Mouse (Mus musculus) heart, embryonic 14.5 days (tissue): ENCODE measurements around the gene Yju2. TPM values are rescaled to one million over a fixed set of nuclear protein-coding genes. Genes with fewer than 3 reads are reported as not detected.
A peak's percentile ranks its signal among the peaks of the same experiment; 100 is the strongest.

Experiments used
- ATAC-seq: fragments of 200-750 bp; cut with Nextera tagmentation; 2 replicates; pipeline ENCODE4 v1.8.0; 2017; ENCODE audit warnings: low read depth, moderate TSS enrichment; ENCODE audit not compliant: insufficient number of reproducible peaks, insufficient read depth, low FRiP score
- H3K27ac ChIP-seq, 2 experiments: fragments of 200-500 bp in 1 of 2; fragments of 300-500 bp in 1 of 2; sonication (generic) in 1 of 2; replicated peaks in 1 of 2; 2 replicates each; pipeline ENCODE4 v1.5.1; 2012 to 2014; ENCODE audit warnings: low read depth in 2 of 2, low read length in 2 of 2, control low read depth in 1 of 2, mild to moderate bottlenecking in 1 of 2, mixed read lengths in 1 of 2; ENCODE audit not compliant: control insufficient read depth in 1 of 2, insufficient read depth in 1 of 2
- H3K27me3 ChIP-seq: fragments of 300-500 bp; sonication (generic); 2 replicates; pipeline ENCODE4 v1.6.1; 2014; ENCODE audit warnings: mild to moderate bottlenecking, low read length, control low read depth; ENCODE audit not compliant: control insufficient read depth, insufficient read depth
- H3K36me3 ChIP-seq: fragments of 300-500 bp; sonication (generic); 2 replicates; pipeline ENCODE4 v1.6.1; 2014; ENCODE audit warnings: mild to moderate bottlenecking, control low read depth, low read length, mixed read lengths; ENCODE audit not compliant: control insufficient read depth, insufficient read depth
- H3K4me1 ChIP-seq, 2 experiments: fragments of 200-500 bp in 1 of 2; fragments of 300-500 bp in 1 of 2; sonication (generic) in 1 of 2; 2 replicates each; pipeline ENCODE4 v1.6.1; 2012 to 2014; ENCODE audit warnings: low read length in 2 of 2, control low read depth in 1 of 2, mixed read lengths in 1 of 2; ENCODE audit not compliant: control insufficient read depth in 2 of 2, insufficient read depth in 2 of 2
- H3K4me2 ChIP-seq: fragments of 300-500 bp; sonication (generic); 2 replicates; pipeline ENCODE4 v1.6.1; 2014; ENCODE audit warnings: mild to moderate bottlenecking, low read length
- H3K4me3 ChIP-seq, 2 experiments: fragments of 200-500 bp in 1 of 2; fragments of 300-500 bp in 1 of 2; sonication (generic) in 1 of 2; 2 replicates each; pipeline ENCODE4 v1.5.1; 2012 to 2014; ENCODE audit warnings: low read length in 2 of 2, mild to moderate bottlenecking in 2 of 2, control low read depth in 1 of 2, low read depth in 1 of 2, moderate library complexity in 1 of 2; ENCODE audit not compliant: control insufficient read depth in 1 of 2, insufficient read depth in 1 of 2
- H3K9ac ChIP-seq: fragments of 300-500 bp; sonication (generic); 2 replicates; pipeline ENCODE4 v1.6.1; 2014; ENCODE audit warnings: mild to moderate bottlenecking, low read length
- H3K9me3 ChIP-seq: fragments of 300-500 bp; sonication (generic); 2 replicates; pipeline ENCODE4 v1.6.1; 2016; ENCODE audit warnings: low read length, control low read depth; ENCODE audit not compliant: control insufficient read depth
- WGBS: fragments of 180-500 bp; shearing (Covaris S2); extraction: QIAGEN DNeasy Blood & Tissue Kit; methylation state at CpG from one replicate; pipeline ENCODE4 v1.1.7; 2014; 5-methylcytosine and 5-hydroxymethylcytosine counted together
- polyA plus RNA-seq: library from polyadenylated mRNA; unstranded; fragments of >200 nt; fragmentation: Nextera tagmentation; extraction: Ambion mirVana; gene quantifications from 2 replicates; pipeline ENCODE4 v1.2.1, GENCODE M21; 2014

Yju2 gene
- polyA plus RNA-seq, 1 experiment from 2014 or later: 13.5 TPM

DNA sequence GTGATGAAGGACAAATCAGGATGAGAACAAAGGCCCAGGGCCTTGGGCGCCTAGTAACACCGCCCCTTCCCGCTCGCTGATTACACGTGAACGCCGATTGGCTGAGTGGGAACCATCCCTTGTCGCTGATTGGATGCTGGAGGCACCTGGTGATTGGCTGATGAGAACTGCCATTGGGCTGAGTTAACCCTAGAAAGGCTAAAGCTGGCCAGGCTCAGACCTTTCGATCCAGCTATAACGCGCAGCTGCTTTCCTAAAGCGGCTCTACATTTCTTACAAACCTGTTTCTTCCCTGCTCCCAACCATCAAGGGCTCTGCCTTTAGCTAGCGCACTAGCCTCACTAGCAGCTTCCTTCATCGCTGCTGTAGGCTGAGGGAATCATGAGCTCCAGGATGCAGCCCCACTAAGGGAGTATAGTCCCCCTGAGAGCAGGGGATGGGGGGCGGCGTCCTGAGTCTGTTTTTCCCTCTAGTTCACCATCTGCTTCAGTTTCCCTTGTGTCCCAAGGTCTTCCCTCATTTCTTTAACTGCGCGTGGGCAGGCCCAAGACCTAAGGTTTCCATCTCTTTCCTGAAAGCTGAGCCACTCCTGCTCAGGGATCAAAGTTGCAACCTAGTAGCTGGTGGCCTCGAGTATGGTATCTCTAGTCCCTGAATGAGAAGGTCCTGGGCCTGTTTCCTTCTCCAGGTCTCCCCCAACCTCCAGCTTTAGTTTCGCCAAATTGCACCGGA is 49.6 kb downstream of the Yju2 start:
- peak overlapping the region; percentile 73 for H3K9ac ChIP-seq
- peak overlapping the region; percentile 76 to 79 for H3K27ac ChIP-seq
- peaks cover 23% of the 10 kb centered on the region for H3K36me3 ChIP-seq
- no peaks in the 10 kb centered on the region for H3K9me3 ChIP-seq
- H3K4me2 ChIP-seq: peak overlapping the region; percentile 96
- WGBS: under 1% methylated on average over 21 of the region's 21 CpGs
- peak; percentile 89 for ATAC-seq
- H3K4me3 ChIP-seq: peak overlapping the region; percentile 69 to 87
- H3K4me1 ChIP-seq: peaks cover 14 to 21% of the 10 kb centered on the region in 2 experiments
- no peaks in the 10 kb centered on the region for H3K27me3 ChIP-seq

DNA sequence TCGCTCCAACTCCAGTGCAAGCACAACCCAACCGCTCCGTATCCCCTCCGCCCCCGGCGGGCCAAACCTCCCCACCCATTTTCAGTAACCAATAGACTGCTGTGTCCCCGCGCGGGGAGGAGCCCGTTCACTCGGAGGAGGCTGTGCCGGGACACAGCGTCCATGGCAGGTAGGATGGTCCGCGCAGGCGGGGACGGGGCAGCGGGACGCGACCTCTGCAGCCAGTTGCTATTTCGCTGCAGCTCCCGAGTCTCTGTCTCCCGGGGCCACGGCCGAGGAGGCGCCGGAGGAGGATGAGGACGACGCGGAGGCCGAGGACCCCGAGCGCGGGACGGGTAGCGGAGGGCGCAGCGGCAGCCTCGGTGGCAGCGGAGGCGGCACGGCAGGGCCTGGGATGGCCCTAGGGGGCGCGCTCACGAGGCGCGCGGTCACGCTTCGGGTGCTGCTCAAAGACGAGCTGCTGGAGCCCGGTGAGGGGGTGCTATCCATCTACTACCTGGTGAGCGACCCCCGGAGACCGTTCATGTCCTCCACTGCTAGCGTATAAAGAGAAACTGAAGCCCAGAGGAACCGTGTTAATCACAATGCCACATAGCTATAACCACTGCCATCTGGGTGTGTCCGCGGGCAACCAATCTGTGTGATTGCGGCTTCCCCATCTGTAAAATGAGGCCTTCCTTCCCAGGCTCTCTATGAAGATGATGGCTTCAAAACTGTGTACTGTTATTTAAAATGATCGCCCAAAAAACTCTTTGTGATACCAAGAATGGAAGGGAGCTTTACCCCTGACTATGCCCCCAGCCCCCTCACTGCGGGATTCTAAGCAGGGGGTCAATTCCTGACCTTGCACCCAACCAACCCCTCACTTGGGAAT is 50.4 kb downstream of the Yju2 start:
- Histone ChIP-seq H3K9me3 (no peaks in the 10 kb centered on the region), H3K9ac (peak overlapping the region; percentile 74), H3K27ac (peak overlapping the region; percentile 76 to 79), H3K27me3 (no peaks in the 10 kb centered on the region), H3K4me3 (peak overlapping the region; percentile 69 to 87), H3K36me3 (peaks cover 27% of the 10 kb centered on the region), H3K4me2 (peak overlapping the region; percentile 96), H3K4me1 (peaks cover 14 to 21% of the 10 kb centered on the region in 2 experiments)
- 1% methylated on average over 62 of the region's 62 CpGs for WGBS
- peak; percentile 90 for ATAC-seq

DNA sequence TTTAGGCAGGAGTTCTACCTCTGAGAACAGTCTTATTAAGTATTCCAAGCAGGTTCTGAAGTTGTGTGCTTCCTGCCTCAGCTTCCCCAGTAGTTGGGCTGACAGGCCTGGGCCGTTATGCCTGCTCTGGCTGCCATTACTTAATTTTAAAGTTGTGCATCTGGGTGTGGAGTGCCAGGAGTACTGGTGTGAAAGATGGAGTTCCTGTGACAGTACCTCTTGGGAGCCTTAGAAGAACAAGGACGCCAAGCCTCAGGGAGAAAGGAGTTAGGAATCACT is 51.0 kb downstream of the Yju2 start:
- ATAC-seq: no peak
- H3K4me3 ChIP-seq: peak overlapping the region; percentile 69 to 87
- peak overlapping the region; percentile 96 for H3K4me2 ChIP-seq
- WGBS: 53% methylated on average over 2 of the region's 2 CpGs
- H3K27ac ChIP-seq: 0 out of 4 replicates have a peak overlapping the region, but pooled peaks of 1 of the 2 experiments have one; percentile 10
- no peaks in the 10 kb centered on the region for H3K9me3 ChIP-seq
- H3K27me3 ChIP-seq: no peaks in the 10 kb centered on the region
- peaks cover 14 to 21% of the 10 kb centered on the region in 2 experiments for H3K4me1 ChIP-seq
- peaks cover 31% of the 10 kb centered on the region for H3K36me3 ChIP-seq
- H3K9ac ChIP-seq: peak overlapping the region; percentile 74

DNA sequence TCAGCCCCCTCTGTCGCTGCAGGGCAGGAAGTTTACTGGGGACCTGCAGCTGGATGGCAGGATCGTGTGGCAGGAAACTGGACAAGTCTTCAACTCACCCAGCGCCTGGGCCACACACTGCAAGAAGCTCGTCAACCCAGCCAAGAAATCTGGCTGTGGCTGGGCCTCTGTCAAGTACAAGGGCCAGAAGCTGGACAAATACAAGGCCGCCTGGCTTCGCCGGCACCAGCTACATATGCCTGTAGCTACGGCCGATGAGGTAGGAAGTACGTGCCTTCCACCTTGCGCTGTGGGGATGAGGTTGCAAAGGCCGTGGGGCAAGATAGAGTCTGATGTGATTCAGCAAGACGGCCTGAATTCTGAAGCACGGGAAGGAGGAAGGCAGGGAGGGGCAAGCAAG is 51.4 kb downstream of the Yju2 start:
- ATAC-seq: no peak
- H3K27ac ChIP-seq: 0 out of 4 replicates have a peak overlapping the region, but pooled peaks of 1 of the 2 experiments have one; percentile 10
- peaks cover 14 to 21% of the 10 kb centered on the region in 2 experiments for H3K4me1 ChIP-seq
- WGBS: 68% methylated on average over 14 of the region's 14 CpGs
- H3K9ac ChIP-seq: peak overlapping the region; percentile 74
- H3K27me3 ChIP-seq: no peaks in the 10 kb centered on the region
- peaks cover 35% of the 10 kb centered on the region for H3K36me3 ChIP-seq
- H3K9me3 ChIP-seq: no peaks in the 10 kb centered on the region
- peak overlapping the region in 1 of 2 experiments; percentile 69; a peak in 1 of 4 replicates for H3K4me3 ChIP-seq
- peak overlapping the region; percentile 96 for H3K4me2 ChIP-seq

DNA sequence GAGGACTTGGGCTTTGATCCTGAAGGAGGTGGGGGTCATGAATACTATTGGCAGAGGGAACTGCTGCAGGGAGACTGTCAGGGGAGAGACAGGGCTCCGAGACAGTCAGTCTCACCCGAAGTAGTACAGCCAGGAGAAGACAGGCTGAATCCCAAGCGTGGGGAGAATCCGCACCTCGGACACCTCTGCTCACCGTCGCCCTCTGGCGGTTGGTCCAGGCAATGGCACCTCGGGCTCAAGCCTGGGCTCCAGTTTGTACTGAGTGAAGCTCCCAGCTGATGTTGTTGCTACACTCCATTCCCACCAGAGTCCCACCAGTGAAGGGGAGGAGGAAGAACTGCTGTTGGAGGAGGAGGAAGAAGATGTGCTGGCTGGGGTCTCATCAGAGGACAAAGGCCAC is 51.8 kb downstream of the Yju2 start:
- peaks cover 13 to 21% of the 10 kb centered on the region in 2 experiments for H3K4me1 ChIP-seq
- H3K27ac ChIP-seq: no peak overlapping the region
- peaks cover 39% of the 10 kb centered on the region for H3K36me3 ChIP-seq
- 15% methylated on average over 9 of the region's 9 CpGs for WGBS
- ATAC-seq: no peak
- peak overlapping the region in 1 of 2 experiments; percentile 69; a peak in 1 of 4 replicates for H3K4me3 ChIP-seq
- H3K4me2 ChIP-seq: peak overlapping the region; percentile 96; the same call in 1 of the 2 replicates
- no peak overlapping the region; the same call in 1 of the 2 replicates for H3K9ac ChIP-seq
- no peaks in the 10 kb centered on the region for H3K27me3 ChIP-seq
- no peaks in the 10 kb centered on the region for H3K9me3 ChIP-seq

DNA sequence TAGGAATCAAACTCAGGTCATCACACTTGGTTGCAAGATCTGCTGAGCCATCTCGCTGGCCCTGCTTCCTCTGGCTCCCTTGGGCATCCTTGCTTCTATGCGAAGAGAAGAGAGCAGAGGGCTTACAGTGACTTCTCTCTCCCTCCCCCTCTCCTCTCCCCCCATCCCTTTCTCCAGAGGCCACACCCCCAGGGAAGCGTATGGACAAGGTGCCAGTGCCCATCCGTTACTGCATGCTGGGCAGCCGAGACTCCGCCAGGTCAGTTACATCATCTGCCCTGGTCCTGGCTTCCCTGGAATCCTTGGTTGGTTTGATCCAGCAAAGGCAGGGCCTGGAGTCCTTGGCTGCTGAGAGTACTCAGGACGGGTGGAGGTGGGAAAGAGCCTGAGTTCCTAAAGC is 52.5 kb downstream of the Yju2 start:
- Histone ChIP-seq H3K27me3 (no peaks in the 10 kb centered on the region), H3K4me3 (no peak overlapping the region), H3K27ac (no peak overlapping the region), H3K9ac (no peak overlapping the region), H3K4me2 (no peak overlapping the region), H3K36me3 (peaks cover 47% of the 10 kb centered on the region), H3K9me3 (no peaks in the 10 kb centered on the region), H3K4me1 (peaks cover 13 to 21% of the 10 kb centered on the region in 2 experiments)
- ATAC-seq: no peak
- 87% methylated on average over 7 of the region's 7 CpGs for WGBS

DNA sequence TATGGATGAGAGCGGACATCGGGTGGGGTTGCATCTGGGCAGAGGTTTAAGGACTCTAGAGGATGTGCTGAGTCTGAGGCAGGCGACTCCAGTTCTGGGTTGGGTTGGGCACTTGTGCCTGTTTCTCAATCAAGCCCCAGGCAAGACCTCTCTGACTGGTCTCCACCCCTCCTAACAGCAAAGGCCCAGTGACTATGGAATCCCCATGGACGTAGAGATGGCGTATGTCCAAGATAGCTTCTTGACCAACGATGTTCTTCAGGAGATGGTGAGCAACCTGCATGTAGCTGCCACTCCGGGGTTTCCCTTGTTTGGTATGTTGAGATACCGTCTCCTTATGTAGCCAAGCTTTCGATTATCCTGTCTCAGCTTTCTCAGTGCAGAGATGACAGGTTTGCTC is 56.4 kb downstream of the Yju2 start:
- peaks cover 2 to 5% of the 10 kb centered on the region in 2 experiments; a peak in 3 of 4 replicates for H3K4me1 ChIP-seq
- H3K36me3 ChIP-seq: peaks cover 84% of the 10 kb centered on the region
- no peak overlapping the region for H3K4me2 ChIP-seq
- H3K27ac ChIP-seq: no peak overlapping the region
- no peak overlapping the region for H3K4me3 ChIP-seq
- ATAC-seq: no peak
- WGBS: 87% methylated on average over 9 of the region's 9 CpGs
- no peak overlapping the region for H3K9ac ChIP-seq
- H3K27me3 ChIP-seq: no peaks in the 10 kb centered on the region
- H3K9me3 ChIP-seq: no peaks in the 10 kb centered on the region
